Mouse (Mus musculus) B cell, adult 2 months (primary cell): ENCODE data around the gene Mrpl58.
A peak's percentile ranks its signal among the peaks of the same experiment; 100 is the strongest.
"Not testable (repeated sequence)": the region's sequence is repeated elsewhere in the genome, so short reads cannot be mapped to it uniquely, and the experiment has no call there.

Experiments used
- DNase-seq, 2 experiments: peaks; one replicate each; pipeline ENCODE4 v3.0.0; 2022

The Mrpl58 gene

GRCm38 (mm10) chr11:115383701-115384474 is 19.7 kb upstream of the Mrpl58 start:
- DNase-seq, result no peak

DNA sequence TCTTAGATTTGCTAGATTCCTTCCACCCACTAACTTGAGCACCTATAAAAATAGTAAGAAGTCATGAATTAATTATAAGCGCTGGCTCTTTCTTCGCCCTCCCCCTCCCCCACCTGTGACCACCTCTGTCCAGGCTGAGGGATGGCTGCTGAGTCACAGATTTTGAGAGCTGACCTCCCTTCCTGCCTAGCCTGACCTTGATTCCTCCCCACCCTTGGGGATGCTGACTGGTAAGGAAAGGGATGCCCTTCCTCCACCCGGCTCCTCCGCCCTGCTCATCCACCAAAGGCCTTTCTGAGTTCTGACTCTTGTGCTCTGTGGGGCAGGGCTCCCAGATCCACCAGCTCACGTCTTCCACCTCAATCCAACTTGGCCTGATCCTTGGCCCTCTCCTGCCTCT is 19.0 kb upstream of the Mrpl58 start:
- no peak for DNase-seq

GRCm38 (mm10) chr11:115386859-115387258 is 16.7 kb upstream of the Mrpl58 start:
- DNase-seq, result not testable (repeated sequence)

- no peak for DNase-seq
Observed at GRCm38 (mm10) chr11:115391358-115391757, 12.2 kb upstream of the Mrpl58 start.

DNA sequence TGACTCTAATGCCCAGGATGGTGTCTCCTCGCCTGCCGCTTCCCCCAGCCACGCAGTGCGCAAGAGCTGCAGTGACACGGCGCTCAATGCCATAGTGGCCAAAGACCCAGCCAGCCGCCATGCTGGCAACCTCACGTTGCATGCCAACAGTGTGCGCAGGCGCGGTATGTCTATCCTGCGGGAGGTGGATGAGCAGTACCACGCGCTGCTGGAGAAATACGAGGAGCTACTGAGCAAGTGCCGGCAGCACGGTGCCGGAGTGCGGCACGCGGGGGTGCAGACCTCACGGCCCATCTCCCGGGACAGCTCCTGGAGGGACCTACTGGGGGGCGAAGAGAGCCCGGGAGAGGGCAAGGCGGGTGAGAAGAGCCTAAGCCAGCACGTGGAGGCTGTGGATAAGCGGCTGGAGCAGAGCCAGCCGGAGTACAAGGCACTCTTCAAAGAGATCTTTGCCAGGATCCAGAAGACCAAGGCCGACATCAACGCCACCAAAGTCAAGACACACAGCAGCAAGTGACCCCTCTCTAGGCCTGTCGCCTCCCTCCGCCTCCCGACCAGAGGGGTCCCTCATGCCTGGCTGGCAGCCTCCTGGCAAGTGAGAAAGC is 9.7 kb upstream of the Mrpl58 start:
- DNase-seq, result no peak

GRCm38 (mm10) chr11:115398085-115398484 is 5.5 kb upstream of the Mrpl58 start:
- no peak for DNase-seq

- no peak for DNase-seq
Observed at GRCm38 (mm10) chr11:115400126-115400525, 3.4 kb upstream of the Mrpl58 start.

DNA sequence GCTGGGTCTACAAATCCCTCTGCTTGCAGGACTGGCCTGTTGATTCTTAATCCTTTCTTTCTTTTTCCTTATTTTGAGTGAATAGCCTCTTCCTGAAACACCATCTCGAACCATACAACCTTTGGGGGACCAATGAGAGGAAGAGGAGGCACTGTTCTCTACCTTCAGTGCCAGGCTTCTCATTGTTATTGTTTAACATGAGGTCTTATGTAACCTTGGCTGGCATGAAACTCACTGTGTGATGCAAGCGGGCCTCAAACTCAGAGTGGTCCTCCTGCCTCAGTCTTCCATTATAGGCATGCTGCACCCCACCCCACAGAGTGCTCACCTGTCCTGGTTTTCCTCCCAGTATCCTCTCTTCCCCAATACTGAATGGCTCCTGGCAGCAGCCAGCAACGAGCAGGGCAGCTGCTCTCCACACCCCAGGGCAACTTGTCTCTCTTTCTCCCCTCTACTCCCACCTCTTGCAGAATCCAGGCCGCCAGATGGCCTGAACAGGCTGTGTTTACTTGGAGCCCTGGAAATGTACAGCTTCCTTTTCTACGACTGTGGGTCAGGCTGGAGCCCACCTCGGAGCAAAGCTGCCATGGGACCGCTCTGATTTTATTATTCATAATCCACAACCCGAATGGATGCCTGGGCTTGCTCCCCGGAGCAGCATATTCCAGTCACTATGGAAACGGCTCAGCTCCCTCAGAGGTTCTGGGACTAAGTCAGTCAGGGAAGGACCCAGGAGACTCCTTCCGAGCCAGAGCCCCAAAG is 2.7 kb upstream of the Mrpl58 start:
- no peak for DNase-seq

DNA sequence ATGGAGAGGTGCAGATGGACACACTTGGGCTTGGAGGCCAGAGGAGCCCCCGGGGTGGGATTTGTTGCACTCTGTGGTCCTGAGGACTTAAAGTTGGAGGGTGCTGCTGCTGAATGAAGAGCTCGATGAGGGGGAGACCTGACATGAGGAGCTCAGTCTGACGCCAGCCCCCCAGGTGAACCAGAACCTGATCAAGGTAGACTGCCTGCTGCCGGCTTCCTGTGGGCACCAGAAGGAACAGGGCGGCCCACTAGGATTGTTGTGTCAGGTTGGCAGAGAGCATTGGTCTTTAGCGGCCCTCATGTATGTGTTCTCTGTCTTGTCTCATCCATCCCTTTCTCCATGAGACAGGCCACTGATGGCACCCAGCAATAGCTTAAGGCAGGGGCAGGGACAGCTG is 2.2 kb downstream of the Mrpl58 start:
- no peak for DNase-seq

GRCm38 (mm10) chr11:115406858-115407401 is 3.4 kb downstream of the Mrpl58 start:
- no peak for DNase-seq

DNA sequence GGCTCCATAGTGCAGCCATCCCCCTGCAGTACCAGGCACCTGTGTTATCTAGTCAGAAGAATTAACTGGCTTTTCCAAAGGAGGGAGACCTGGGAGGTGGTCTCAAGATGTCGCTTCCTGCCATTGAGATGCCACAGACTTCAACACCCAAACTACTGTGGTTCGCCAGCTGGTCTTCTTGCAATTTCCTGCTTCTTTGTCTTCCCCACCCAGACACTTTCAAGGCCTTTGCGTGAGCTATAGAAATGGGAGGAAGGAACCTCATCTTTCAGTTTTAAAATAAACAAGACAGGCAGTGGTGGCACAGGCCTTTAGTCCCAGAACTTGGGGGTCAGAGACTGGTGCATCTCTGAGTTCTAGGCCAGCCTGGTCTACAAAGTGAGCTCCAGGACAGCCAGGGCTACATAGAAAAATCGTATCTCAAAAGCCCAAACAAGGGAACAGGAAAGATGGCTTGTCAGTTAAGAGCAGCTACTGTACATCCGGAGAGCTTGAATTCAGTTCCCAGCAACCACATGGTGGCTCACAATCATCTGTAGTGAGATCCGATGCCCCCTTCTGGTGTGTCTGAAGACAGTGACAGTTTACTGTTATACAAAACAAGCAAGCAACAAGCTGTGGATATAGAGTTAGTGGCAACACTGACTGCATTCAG is 4.8 kb downstream of the Mrpl58 start:
- DNase-seq, result no peak

GRCm38 (mm10) chr11:115409556-115409955 is 6.0 kb downstream of the Mrpl58 start:
- no peak for DNase-seq

DNA sequence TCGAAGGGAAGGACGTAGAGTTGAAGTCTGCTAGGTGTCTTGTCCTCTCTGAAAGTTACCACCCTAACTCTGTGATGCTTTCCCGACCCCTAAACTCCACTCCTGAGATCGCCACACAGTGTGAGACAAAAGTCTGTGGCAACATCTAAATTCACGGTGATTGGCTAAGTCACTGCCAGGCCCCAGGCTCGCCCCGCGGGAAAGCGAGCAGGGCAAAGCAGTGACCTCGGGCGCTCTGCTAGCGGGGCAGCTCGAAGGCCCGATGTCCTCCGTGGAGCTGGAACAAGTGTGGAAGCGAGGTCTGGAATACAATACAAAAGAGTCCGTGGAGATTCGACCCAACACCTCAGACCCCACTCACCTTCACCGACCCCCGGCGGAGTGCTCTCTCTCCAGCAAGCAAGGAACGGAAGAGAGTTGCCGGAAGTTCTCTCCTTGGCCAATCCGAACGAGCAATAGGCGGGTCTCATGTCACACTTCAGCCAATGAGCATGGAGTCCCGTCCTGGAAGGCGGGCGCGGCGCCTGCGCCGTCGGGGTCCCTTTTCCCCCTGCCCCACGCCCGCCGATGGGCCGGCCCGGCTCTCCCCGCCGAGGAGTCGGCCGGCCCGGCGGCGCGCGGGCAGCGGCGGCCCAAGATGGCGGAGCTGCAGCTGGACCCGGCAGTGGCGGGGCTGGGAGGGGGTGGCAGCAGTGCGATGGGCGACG is 16.1 kb downstream of the Mrpl58 start, which contains the start of the genes Atp5h and Kctd2:
Gene Atp5h (minus strand): TSS at position 432 of the 707 bp plus-strand sequence.
Gene Kctd2 (plus strand): TSS at position 598 of the 707 bp plus-strand sequence.
- DNase-seq, result peak; percentile 94

GRCm38 (mm10) chr11:115420336-115421190 is 17.0 kb downstream of the Mrpl58 start:
- peak; percentile 35 to 39 for DNase-seq

DNA sequence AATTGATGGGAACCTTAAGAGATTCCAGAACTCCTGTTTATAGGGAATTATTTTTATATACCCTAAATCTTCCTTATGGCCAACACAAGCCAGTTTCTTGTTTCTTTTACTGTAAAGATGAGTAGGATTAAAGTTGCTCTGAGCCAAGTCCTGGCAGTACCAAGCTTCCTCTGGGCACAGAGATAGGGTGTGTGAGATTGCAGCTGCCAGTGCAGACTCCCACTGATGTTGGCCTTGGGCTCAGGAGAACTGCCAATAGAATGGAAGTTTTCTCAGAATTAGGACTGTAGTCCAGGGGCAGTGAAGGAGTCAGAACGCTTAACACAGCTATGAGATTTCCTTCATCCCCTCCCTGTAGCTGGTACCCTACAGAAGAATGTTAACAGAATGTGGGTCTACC is 17.8 kb downstream of the Mrpl58 start:
- no peak for DNase-seq

- no peak for DNase-seq
Observed at GRCm38 (mm10) chr11:115421972-115422371, 18.4 kb downstream of the Mrpl58 start.

DNA sequence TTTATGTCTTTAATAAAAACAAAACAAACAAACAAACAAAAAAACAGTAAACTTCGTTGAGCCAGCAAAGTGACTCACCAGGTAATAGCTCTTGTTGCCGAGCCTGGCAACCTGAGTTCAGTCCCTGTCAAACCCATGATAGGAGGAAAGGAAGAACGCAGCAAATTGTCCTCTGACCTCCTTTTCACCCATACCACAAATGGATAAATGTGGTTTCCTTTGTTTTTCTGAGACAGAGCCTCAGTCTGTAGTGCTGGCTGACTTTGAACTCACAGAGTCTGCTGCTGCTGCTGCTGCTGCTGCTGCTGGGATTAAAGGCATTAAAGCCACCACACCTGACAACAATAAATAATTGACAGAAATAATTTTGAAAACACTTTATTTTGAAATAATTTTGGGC is 19.5 kb downstream of the Mrpl58 start:
- DNase-seq, result no peak

- DNase-seq, result no peak
Observed at GRCm38 (mm10) chr11:115424666-115425065, 21.1 kb downstream of the Mrpl58 start.

GRCm38 (mm10) chr11:115425671-115426070 is 22.1 kb downstream of the Mrpl58 start:
- no peak for DNase-seq

DNA sequence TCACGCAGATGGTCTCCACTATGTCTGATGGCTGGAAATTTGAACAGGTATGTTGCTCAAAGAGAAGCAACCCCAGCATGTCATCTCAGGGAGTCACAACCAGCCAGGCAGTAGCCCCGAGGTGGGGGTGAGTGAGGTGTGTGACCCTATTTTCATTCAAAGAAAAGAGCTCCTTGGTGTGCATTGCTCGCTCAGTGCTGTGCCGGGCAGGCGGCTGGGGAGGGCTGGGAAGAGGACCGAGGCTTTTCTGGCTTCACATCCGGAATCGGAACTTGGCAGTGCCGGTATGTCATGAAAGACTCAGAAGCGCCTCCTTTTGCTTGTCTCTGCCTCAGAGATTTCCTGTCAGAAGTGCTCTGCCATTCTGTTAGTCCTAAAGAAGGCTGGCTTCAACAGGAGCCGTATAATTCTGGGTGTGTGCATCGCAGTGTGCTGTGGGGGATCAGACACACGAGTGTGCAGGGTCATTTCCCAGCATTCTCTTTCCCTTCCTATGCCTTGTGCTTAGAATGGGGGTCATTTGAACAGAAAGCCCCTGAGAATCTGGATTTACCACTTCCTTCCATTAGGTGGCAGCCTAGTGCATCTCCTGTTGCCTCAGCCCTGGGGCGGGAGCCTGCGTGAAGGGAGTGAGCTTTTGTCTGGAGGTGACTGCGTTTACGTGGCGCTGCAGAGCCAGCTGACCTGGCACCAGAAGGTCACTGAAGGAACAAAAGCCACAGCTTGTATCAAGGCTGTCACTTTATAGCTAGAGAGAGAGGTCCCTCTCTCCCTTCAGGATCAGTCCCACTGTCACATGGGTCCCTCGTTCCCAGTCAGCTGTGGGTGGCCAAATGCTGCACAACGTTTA is 24.2 kb downstream of the Mrpl58 start:
- DNase-seq, result peak; percentile 61 to 63
